Mouse (Mus musculus): Measurements from ENCODE around the gene Limd2. TPM values are rescaled to one million over a fixed set of nuclear protein-coding genes. Genes with fewer than 3 reads are reported as not detected.

Gene Limd2
- 100 to 1,000 TPM; 248 to 268 TPM for total RNA-seq (2023)

DNA sequence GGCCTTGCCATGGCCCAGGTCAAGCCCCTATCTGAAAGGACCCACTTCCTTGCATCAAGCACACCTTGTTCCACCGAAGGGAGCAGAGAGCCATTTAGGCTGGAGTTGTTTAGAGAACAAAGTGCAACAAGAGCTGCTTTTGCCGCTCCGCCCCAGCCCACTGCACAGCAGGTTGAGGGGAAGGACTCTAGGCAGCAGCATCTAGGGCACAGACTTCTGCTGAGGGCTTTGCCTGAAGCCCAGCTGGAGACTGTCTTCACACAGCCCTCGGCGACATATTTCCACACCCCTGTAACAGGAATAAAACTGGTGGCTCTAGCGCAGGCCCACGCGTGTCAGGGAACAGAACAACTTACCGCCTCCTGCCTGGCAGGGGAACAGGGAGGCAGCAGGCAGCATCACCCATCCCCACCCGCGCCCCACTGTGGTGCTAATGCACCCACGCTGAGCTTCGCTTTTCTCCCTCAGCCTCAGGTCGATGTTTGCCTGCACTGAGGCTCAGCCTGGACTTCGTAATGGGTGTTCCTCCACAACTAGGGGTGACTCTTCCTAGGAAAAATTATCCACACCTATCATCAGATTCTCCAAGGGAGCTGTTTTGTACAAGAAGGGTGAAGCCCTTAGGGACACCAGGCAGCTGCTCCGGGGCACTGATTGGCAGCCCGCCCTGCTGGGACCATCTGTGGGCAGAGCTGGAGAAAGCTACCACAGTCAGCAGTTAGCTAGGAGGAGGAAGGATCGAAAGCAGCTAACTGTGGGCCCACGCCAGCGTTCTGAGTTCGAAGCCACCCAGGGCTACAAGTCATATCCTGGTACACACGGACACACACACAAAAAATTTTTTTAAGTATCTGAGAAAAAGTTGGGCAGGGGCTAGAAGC is at the start of gene Limd2, which contains the start of gene Gm10840:
TSS of gene Limd2 (minus strand) at position 20 of the 881 bp plus-strand sequence.
TSS of gene Gm10840 (plus strand) at position 10 of the 881 bp plus-strand sequence.

GRCm38 (mm10) chr11:106202123-106202465 is 41.4 kb upstream of the Limd2 start, which contains the start of gene Strada:
Gene Strada, minus strand, starts transcription at chr11:106202168.

Other genes with a start within 250 kb of the Limd2 start
- gene Cyb561, start 207.5 kb downstream of the Limd2 start, total RNA-seq (2023): 1 to 10 TPM; 1.7 to 1.8 TPM
- 100 to 1,000 TPM; 573 to 595 TPM for gene Ace, start 192.9 kb downstream of the Limd2 start, total RNA-seq (2023)
- under 1 TPM in 1 of 2 experiments, not detected in 1; 0.39 TPM for gene Ace3, start 166.2 kb downstream of the Limd2 start, total RNA-seq (2023)
- gene Kcnh6, start 152.7 kb downstream of the Limd2 start, total RNA-seq (2023): not detected
- gene Dcaf7, start 124.0 kb downstream of the Limd2 start, total RNA-seq (2023): 10 to 100 TPM; 59.0 to 63.9 TPM
- 1 to 10 TPM; 6.0 to 6.9 TPM for gene Taco1, start 94.8 kb downstream of the Limd2 start, total RNA-seq (2023)
- gene Map3k3, start 76.2 kb downstream of the Limd2 start, total RNA-seq (2023): 100 to 1,000 TPM; 227 to 231 TPM
- 10 to 100 TPM in 1 of 2 experiments, 1 to 10 TPM in 1; 8.6 to 10.8 TPM for gene Gm10840, start within 50 bp of the Limd2 start, total RNA-seq (2023)
- 10 to 100 TPM; 26.6 to 29.1 TPM for gene Strada, start 41.3 kb upstream of the Limd2 start, total RNA-seq (2023)
- gene Ccdc47, start 55.5 kb upstream of the Limd2 start, total RNA-seq (2023): 10 to 100 TPM; 37.6 to 52.1 TPM
- 10 to 100 TPM; 47.0 to 51.3 TPM for gene Ddx42, start 56.1 kb upstream of the Limd2 start, total RNA-seq (2023)
- gene Ftsj3, start 95.2 kb upstream of the Limd2 start, total RNA-seq (2023): 10 to 100 TPM; 24.5 to 31.0 TPM
- gene Psmc5, start 95.3 kb upstream of the Limd2 start, total RNA-seq (2023): 10 to 100 TPM; 36.6 to 43.2 TPM
- gene Smarcd2, start 112.1 kb upstream of the Limd2 start, total RNA-seq (2023): 100 to 1,000 TPM; 102 to 106 TPM
- not detected for gene Tcam1, start 115.8 kb upstream of the Limd2 start, total RNA-seq (2023)
- gene Gh, start 141.0 kb upstream of the Limd2 start, total RNA-seq (2023): not detected
- gene Cd79b, start 153.9 kb upstream of the Limd2 start, total RNA-seq (2023): 10 to 100 TPM; 12.8 to 15.6 TPM
- gene Scn4a, start 192.4 kb upstream of the Limd2 start, total RNA-seq (2023): 1 to 10 TPM in 1 of 2 experiments, under 1 TPM in 1; 0.12 to 1.5 TPM
- gene Prr29, start 204.6 kb upstream of the Limd2 start, total RNA-seq (2023): not detected
- gene Icam2, start 227.2 kb upstream of the Limd2 start, total RNA-seq (2023): 10 to 100 TPM; 31.1 to 34.8 TPM

Data from monocyte, adult 59 days (primary cell).